Mouse (Mus musculus): ENCODE results near the gene Slc1a2.

DNA sequence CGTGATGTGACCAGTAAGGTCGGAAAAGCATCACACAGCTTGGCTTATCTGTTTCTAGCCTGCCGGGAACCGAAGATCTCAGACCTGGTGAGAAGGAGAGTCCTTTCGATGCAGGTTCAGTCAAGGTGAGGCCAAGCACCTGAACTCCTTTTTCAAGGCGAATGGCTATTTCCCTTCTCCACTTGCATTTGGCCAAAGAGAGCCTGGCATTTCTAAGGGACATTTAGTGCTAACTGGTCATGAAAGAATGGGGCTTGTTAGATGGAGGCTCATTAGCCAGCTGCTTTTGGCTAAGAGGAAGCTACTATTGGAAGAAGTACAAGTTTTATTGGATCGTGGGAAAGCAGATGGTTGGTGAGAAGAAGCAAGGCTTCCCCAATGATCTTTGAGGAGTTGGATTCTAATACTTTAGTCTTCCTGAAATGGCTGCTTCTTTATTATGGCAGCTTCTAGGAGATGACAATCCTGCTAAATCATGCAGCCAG is 22.3 kb upstream of the Slc1a2 start:
- no peak for TF ChIP-seq CTCF (IDR thresholded peaks at IDR 0.05 in 2 of 3, conservative IDR thresholded peaks at IDR 0.05 in 1 of 3; ENCODE audit: control insufficient read depth in 1 of 3, insufficient read depth in 1 of 3, low read depth in 2 of 3, low read length in 3 of 3, poor library complexity in 1 of 3, severe bottlenecking in 1 of 3)
- no peak for TF ChIP-seq ZMIZ1 (IDR thresholded peaks at IDR 0.05; ENCODE audit: low read depth, low read length)
- TF ChIP-seq MAX (IDR thresholded peaks at IDR 0.05; ENCODE audit: low read length) = no peak
- no peak for TF ChIP-seq POLR2A (IDR thresholded peaks at IDR 0.05; ENCODE audit: control insufficient read depth in 1 of 2, insufficient read depth in 1 of 2, low read depth in 1 of 2, low read length in 2 of 2, poor library complexity in 1 of 2)

All from MEL (cell line).